Mouse (Mus musculus): ENCODE results near the gene Pnldc1. TPM values are rescaled to one million over a fixed set of nuclear protein-coding genes. Genes with fewer than 3 reads are reported as not detected.
"Not testable (repeated sequence)": the region's sequence is repeated elsewhere in the genome, so short reads cannot be mapped to it uniquely, and the experiment has no call there.

Pnldc1 gene
- total RNA-seq (2021) = under 1 TPM; 0.18 to 0.74 TPM
- long read RNA-seq, experiment 1 = 0 reads
- long read RNA-seq, experiment 2, partial matches to known transcripts = 0 of 1 reads
- long read RNA-seq, experiment 2, other reads (novel, unspliced or antisense) = 0 of 1 reads

DNA sequence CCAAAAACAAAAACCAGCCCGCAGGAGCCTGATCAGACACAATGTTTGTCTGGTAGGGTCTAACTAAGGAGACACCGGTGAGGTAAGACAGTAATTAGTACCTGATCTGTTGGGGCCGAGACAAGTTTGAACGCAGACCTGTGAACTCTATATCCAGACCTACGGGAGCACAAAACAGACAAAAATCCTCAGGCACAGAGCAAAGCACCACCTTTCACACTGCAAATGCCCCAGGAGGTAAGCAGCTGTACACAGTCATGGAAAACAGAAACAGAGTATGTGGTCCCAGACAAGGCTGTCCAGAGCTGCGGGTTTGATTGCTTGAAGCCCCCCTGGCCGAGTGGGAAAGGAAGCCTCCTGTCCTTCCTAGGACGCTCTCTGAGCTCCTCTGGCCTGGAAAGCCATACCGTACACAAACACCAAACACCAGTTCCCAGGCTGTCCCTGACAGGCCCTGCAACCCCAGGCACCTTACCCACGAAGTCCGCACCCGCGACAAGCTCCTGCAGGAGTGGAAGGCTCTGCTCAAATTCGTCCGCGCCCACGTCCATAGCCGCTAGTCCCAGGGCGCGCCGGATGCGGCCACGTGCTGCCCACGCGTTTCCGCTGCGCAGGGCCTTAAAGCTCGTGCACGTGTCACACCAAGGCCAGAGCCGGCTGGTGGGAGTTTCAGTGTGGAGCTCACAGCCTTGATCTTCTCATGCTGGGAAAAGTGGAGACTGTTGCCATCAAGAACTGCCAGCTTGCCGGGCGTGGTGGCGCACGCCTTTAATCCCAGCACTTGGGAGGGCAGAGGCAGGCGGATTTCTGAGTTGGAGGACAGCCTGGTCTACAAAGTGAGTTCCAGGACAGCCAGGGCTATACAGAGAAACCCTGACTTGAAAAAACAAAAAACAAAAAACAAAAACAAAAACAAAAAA, at the start of gene Pnldc1:
TSS of gene Pnldc1 (minus strand) at position 870 of the 920 bp plus-strand sequence.
- DNase-seq = no peak

DNA sequence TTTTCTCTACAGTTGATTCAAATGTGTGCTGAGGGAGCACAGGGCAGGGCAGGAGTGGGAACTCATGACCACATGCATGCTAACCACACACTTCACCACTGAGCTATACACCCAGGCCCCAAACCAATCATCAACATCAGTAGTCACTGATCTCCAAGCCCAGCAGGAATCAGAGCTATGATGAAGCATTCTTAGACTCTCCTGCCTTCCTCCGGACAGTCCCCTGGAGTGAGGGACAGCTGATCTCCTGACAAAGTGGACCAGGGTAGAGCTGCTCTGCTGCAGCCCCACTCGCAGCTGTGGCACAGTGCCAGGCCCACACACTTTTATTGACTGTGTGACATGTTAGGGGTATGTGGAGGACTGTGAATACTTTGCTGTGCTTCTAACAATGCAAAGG, 49.3 kb upstream of the Pnldc1 start:
- DNase-seq = not testable (repeated sequence)

DNA sequence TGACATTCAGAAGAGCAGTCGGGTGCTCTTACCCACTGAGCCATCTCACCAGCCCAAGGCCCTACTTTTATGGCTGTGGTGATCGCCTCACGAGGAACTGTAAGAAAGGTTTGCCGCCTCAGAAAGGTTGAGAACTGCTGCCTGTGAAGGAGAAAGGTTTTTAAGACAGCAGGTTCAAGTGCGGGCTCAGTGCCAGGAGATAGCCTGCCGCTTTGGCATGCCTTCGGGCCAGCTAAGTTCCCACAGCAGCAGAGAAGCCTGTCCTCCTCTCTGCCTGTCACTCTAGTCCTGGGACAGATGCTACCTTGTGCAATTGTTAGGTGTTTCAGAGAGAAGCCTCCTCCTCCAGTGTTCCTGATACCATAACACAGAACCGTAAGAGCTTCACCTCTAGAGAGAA, 46.6 kb upstream of the Pnldc1 start:
- no peak for DNase-seq

DNA sequence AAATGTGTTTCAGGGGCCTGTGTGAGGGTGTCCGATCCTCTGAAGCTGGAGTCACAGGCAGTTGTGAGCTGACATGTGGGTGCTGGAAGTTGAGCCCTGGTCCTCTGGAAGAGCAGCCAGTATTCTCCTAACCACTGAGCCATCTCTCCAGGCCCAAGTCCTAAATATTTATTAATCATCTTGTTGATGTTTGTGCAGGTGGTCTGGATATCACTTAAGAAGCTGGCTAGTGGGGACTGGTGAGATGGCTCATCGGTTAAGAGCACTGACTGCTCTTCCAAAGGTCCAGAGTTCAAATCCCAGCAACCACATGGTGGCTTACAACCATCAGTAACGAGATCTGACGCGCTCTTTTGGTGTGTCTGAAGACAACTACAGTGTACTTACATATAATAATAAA, 39.6 kb upstream of the Pnldc1 start:
- DNase-seq = no peak

DNA sequence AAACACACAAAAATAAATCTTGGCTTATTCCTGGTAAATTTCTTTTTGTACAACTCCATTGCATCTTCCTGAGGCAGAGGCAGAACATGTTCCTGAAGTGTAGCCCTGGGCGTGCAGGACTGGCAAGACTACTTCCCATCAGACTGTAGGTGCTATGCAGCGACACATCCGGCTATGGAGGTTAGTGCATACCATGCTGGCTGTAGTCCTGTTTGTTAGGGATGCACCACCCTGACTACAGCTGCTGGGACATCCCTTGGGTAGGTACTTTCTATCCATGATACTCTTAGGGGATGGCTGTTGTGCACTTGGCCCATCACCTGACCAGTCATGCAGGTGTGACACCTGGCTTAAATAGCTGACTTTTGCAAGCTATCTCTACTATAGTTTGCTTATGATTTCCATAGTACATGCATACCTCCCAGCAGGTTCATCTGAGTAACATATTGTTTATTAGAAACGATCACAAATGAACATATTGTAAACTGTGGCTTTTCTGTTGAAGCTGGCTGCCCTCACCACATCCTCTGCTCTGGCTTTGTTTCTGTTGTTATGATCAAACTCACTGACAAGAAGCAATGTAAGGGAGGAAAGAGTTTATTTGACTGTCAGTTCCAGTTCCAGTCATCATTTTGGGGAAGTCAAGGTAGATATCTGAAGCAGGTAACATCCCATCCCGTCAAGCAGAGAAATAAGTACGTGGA, 32.6 kb upstream of the Pnldc1 start:
- no peak for DNase-seq

DNA sequence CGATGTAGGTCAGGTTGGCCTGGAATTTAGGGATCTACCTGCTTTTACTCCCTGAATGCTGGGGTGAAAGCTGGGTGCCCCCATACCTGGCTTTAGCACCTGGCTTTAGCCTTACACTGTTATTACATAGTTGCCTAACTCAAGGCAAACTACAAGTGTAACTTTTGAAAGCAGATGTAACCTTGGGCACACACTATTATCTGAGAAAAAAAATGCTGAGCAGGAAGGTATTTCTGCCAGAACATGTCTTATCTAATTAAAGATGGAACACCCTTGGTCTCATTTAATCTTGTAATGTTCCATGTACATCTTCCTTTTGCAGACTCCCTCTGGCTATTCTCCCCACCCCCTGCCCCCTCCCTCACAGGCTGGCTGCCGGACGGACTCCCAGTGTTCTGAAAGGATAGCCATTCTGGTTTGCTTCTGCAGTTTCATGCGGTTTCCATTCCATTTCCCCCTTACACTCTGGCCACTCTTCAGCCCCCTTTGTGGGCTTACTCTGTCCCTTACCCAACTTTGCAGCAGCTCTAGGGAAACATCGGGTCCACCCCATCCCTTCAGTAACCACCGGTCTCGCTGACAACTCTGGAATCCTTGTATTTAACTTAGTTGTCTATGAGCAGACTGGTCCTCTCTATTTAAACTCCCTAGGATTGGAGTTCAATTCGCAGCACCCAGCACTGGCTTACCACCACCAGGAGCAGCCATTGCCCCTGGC, 31.7 kb upstream of the Pnldc1 start:
- DNase-seq = no peak

DNA sequence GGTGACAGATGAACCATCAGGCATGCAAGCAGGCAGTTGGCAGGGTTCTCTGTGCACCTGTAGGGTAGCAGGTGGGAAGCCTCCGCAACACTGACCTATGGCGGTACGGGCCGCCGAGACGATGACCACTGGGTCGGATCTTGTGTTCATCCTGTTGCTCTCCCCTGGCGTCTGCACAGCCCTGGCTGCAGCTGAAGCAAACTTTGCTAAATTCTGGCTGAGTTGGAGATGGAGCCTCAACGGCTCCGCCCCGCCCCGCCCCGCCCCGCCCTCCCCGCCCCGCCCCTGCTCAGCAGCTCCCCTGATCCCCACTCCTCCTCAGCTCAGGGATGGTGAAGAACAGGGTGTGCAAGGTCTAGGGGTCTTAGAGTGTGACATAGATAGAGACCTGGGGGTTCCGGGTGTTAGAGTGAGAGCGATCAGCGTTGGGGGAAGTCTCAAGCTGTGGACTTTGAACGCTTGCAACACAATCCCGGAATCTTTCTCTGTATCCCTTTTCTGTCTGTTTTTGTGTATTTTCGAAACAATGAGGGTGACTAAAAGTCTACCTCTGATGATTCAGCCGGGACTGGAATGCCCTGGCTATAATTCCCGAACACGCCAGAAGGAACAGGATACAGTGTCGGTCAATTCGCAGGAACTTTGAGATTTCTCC, 30.2 kb upstream of the Pnldc1 start, which contains the start of gene Acat3:
TSS of gene Acat3 (minus strand) at position 450 of the 655 bp plus-strand sequence.
- DNase-seq = no peak

DNA sequence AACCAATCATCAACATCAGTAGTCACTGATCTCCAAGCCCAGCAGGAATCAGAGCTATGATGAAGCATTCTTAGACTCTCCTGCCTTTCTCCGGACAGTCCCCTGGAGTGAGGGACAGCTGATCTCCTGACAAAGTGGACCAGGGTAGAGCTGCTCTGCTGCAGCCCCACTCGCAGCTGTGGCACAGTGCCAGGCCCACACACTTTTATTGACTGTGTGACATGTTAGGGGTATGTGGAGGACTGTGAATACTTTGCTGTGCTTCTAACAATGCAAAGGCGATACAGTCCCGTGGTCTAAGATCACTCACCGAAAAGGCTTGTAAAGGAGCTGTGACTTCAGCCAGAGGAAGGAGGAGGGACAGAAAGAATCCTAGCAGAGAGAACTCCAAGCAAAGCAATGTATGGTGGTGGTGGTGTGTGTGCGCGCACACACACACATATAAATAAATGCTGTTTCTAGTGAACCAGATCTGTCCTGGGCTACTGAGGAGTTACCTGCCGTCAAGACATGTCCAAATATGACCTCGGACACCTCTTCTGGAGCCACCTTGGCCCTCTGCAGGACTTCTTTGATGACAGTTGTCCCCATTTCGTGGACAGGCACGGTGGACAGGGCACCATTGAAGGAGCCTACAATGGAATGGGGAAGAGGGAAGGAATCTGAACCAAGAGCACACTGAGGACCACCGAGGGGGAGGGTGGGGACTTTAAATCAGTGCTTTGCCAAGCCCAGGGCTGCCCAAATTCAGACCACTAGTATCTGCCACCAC, 29.5 kb upstream of the Pnldc1 start:
- not testable (repeated sequence) for DNase-seq

DNA sequence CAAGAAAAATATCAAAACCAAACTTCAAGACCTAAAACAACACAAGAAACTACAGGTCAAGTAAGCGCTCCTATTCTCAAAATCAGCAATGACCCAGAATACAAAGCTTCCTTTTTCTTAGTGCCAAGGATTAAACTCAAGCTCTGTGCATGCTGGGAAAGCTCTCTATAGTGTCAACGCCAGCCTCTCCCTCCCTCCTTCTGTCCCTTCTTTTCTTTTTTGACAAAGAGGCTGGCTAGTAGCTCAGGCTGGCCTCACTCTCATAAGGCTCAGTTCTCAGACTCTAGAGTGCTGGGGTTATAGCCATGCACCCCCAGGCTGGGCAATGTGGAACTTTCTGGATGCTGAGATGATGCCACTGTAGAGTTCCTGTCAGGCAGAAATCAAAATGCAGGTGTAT, 28.0 kb upstream of the Pnldc1 start:
- no peak for DNase-seq

DNA sequence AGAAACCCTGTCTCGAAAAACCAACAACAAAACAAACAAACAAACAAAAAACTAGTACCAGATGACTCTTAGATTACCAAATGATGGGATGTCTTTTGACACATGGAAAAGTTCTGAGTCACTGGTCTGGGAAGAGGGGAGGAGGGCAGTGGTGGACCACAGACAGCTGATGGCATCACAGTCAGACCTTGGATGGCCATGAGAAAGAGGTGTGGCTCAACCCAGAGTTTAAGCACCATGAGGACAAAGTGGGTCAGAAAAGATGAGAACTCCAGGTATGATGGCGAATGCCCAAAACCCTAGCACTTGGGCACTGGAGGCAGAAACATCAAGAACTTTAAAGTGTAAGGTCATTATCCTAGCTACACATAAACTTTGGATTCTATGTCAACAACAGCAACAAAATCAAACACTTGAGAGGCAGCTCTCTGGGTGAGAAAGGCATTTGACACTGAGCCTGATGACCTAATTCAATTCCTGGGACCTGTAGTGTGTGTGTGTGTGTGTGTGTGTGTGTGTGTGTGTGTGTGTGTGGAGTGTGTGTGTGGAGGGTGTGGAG, 27.5 kb upstream of the Pnldc1 start:
- DNase-seq = no peak

DNA sequence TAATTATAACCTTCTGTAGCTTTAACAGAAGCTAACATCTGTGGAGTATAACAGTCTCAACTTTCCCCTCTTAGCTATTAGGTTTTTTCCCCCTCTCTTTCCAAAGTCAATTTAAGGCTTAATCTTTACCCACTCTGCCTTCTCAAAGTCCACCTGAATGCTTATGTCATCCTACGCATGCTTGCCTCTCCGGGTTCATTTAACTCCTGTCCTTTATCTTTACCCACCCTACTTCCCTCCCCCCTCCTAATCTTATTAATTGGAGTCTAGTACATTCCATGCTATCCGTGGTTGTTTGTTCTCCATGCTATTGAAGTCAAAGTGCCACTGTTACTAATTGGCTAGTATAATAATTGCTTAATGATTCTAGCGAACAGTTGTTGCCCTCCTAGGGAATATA, 25.7 kb upstream of the Pnldc1 start:
- no peak for DNase-seq

DNA sequence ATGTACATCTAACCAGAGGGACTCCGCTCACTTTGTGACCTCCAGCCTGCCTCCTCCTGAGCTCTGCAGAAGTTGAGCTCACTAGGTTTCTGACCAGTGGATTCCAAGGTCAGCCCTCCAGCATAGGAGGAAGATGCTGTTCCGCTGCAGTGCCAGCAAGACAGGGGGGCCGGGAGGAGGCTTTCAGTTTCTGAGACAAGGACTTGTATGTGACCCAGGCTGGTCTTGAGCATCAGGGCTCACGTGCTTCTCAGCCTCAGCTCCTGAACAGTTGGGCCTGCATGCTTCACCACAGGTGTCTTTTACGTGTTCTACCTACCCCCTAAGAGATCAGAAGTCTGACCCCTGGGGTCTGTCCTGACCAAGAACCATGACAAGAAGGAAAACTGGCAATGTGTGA, 21.5 kb upstream of the Pnldc1 start:
- DNase-seq = not testable (repeated sequence)

DNA sequence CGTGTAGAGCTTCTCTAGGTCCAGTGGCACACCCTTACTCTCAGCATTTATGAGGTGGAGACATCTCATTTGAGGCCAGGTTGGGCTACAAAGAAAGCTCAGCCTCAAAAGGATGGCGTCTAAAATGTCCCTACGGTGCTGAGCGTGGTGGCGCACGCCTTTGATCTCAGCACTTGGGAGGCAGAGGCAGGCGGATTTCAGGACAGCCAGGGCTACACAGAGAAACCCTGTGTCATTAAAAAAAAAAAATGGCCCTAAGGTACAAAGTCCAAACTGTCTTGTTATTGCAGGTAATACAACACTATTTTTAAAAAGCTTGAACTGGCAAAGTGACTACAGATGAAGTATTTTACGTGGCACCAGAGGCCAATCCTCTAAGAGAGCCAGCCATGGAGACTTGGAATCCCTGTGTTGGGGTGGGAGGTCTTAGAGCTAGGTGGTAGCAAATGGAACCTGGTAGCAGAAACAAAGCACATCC, 15.7 kb upstream of the Pnldc1 start:
- DNase-seq = no peak

DNA sequence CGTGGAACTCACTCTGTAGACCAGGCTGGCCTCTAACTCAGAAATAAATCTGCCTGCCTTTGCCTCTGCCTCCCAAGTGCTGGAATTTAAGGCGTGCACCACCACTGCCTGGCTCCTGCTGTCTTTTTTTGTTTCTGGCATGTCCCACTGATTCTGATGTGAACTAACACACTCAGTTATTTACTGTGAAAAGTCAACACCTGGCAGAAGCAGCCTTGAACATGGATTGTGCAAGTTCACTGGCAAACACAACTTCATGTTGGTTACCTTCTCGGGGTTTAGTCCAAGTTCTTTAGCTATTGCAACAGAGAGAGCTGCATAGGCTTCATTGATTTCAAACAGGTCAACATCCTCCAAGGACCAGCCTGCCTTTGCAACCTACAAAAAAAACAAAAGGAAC, 15.0 kb upstream of the Pnldc1 start:
- DNase-seq = peak in 1 of 2 experiments; percentile 15

DNA sequence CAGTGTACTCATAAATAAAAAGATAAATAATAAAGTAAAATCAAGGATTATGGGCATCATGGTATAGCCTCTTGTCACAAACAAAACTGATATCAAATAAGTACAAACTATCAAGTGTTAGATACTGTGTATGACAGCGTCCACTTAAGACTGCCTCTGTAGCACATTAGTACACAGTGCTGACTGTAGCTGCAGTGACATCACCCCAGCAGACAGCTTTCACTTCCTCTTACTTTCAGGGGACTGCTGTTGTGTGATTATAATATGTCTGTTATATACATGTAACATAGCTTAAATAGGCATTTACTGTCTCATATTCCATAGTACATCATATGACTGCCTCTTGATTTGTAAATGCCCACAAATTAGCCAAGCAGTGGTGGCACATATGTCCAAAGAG, 11.0 kb upstream of the Pnldc1 start:
- DNase-seq = peak in 1 of 2 experiments; percentile 10

DNA sequence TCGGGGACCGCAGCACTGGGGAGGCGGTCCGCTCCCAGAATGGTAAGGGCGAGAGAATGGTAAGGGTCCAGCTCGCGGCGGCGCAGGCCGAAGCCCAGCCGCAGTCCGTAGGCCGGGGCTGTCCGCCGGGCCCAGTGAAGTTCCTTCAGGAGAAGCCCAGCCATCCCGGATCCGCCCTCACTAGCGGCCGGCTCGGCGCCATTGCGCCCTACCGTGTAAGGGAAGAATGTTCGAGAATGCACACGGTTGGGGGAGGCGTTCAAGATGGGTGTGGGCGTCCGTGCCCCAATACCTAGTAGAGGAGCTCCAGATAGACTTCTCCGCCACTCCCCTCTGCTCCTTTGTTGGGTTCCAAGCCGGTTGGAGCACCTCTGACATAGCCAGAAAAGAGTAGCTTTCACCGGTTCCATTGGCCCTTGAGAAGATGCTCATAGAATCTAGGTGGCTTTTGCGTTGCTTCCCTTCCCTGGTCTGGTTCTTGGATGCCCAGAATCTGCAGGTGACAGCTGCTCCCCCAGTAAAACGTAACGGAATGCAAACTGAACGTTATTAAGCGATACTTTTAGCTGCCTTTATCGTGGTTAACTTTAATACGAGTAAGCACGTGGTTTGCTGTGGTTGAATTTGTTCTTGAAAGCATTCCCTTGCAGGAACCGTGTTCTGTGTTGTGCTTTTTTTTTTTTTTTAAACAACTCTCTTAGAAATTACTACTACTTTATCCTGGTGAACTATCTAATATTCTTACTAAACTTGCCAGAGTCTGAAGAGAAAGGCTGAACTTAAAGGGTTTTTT, 6.8 kb upstream of the Pnldc1 start:
- no peak for DNase-seq

DNA sequence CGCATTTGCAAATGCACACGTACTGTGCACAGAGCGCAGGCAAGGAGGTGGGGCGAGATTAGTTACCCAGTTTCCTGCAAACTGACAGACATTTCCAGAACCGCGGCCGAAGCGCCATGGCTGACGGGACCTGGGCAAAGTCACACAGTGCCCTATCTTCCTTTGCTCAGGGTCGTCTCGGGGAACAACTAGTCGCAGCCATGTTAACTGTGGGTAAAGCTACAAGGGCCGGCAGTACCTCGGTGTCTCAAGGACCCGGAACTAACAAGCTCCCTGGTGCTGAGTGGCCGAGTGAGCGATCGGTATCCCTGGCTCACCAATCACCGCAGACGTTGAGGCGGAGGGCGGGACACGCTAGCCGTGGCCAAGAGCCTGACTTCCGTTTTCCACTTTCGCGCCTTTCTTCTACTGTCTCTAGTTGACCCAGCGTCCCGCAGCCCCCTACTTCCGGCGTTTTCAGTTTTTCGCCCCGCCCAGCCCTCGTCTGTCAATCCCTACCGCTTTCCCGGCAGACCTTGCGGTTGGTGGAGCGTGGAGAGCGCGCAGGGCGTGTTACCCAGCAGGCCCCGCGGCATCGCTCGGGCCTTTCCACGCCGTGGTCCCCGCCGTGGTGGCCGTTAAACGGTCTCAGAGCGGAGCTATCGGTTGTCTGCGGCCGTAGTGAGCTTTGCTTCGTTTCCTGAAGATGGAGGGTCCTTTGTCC, 6.0 kb upstream of the Pnldc1 start, which contains the start of gene Mrpl18:
TSS of gene Mrpl18 (minus strand) at position 465 of the 703 bp plus-strand sequence.
- DNase-seq = peak; percentile 99 to 100

DNA sequence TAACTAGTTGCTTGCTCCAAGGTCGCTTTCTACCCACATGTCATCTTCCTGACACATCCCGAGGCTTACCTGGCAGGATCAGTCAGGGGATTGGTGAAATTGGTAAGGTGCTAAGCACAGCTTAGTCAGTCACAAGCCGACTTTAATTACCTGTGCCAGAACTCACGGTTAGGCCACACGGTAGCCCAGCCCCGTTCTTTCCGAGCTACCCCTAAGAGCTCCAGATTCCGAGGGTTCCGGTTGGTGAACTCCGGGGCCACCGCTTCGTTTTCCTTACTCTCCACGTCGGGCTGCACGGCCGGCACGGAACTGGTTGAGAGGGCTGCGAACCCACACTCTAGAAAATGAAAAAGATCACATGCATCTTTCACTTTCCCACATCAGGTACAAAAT, 5.5 kb upstream of the Pnldc1 start, which contains the start of gene Tcp1:
TSS of gene Tcp1 (plus strand) at position 214 of the 393 bp plus-strand sequence.
- DNase-seq = peak in 1 of 2 experiments; percentile 18

DNA sequence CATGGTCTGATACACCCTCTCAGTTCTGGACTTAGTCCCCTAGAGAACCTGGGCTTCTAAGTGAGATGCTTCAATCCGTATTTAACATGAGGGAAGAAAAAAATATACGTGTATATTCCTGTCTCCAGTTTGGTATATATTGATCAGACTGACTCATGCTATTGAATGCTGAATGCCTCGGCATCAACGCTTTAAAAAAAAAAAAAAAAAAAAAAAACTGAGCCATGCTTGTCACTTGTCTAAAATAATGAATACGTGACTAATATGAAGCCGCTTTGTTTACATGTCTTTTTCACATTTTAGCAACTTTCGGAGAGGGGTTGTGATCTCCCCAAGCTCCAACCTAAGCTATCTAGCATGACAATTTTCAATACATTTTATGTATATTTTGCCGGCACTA, 361 bp upstream of the Pnldc1 start:
- no peak for DNase-seq
